Mouse (Mus musculus) liver, adult 2 months (tissue): ENCODE data around the gene Nebl. TPM values are rescaled to one million over a fixed set of nuclear protein-coding genes. Genes with fewer than 3 reads are reported as not detected.
A peak's percentile ranks its signal among the peaks of the same experiment; 100 is the strongest.

ENCODE experiments used
- DNase-seq: peaks from one replicate; pipeline ENCODE4 v3.0.0-alpha.2; 2011; ENCODE audit warnings: low read depth, low spot score; ENCODE audit errors: extremely low read depth
- H3K27ac ChIP-seq: fragments of 200-500 bp; replicated peaks from 2 replicates; pipeline ENCODE4 v1.5.1; 2012; ENCODE audit warnings: low read depth, mild to moderate bottlenecking, control low read depth, inconsistent platforms, low read length; ENCODE audit not compliant: insufficient read depth
- H3K27me3 ChIP-seq: fragments of 200-500 bp; 2 replicates; pipeline ENCODE4 v1.6.1; 2012; ENCODE audit warnings: mild to moderate bottlenecking, moderate library complexity, low read length, inconsistent platforms; ENCODE audit not compliant: control insufficient read depth, insufficient read depth
- H3K36me3 ChIP-seq: fragments of 200-500 bp; 2 replicates; pipeline ENCODE4 v1.6.1; 2012; ENCODE audit warnings: low read length, inconsistent platforms; ENCODE audit not compliant: control insufficient read depth, insufficient read depth
- H3K4me1 ChIP-seq: fragments of 200-500 bp; 2 replicates; pipeline ENCODE4 v1.6.1; 2011; ENCODE audit warnings: low read length; ENCODE audit not compliant: control insufficient read depth, insufficient read depth
- H3K4me3 ChIP-seq: fragments of 200-500 bp; 2 replicates; pipeline ENCODE4 v1.5.1; 2011; ENCODE audit warnings: low read depth, mild to moderate bottlenecking, control low read depth, low read length, moderate library complexity; ENCODE audit not compliant: insufficient read depth
- H3K79me2 ChIP-seq: fragments of 200-500 bp; 2 replicates; pipeline ENCODE4 v1.6.1; 2012; ENCODE audit warnings: inconsistent platforms, mild to moderate bottlenecking, low read length, moderate library complexity; ENCODE audit not compliant: control insufficient read depth, insufficient read depth
- H3K9ac ChIP-seq: fragments of 200-500 bp; 2 replicates; pipeline ENCODE4 v1.6.1; 2012; ENCODE audit warnings: low read depth, mild to moderate bottlenecking, control low read depth, inconsistent platforms, low read length
- CTCF ChIP-seq: fragments of 200-500 bp; IDR thresholded peaks from 2 replicates; pipeline ENCODE4 v1.5.1; 2011; ENCODE audit warnings: low read depth, low read length, control low read depth
- POLR2A ChIP-seq: fragments of 200-500 bp; IDR thresholded peaks from 2 replicates; pipeline ENCODE4 v1.6.1; 2011; ENCODE audit warnings: low read length, control low read depth; ENCODE audit not compliant: insufficient read depth; ENCODE audit errors: extremely low read depth
- WGBS: fragments of 180-500 bp; shearing (Covaris S2); methylation state at CpG from one replicate; pipeline ENCODE4 v1.1.7; 2018; 5-methylcytosine and 5-hydroxymethylcytosine counted together
- polyA plus RNA-seq: library from polyadenylated mRNA; depleted of rRNA; stranded (reverse); fragments of >200 nt; gene quantifications from 2 replicates; pipeline ENCODE4 v1.2.3, GENCODE M21; 2012
- total RNA-seq: library from RNA; depleted of rRNA; stranded (reverse); fragments of >200 nt; gene quantifications from 2 replicates; pipeline ENCODE4 v1.2.3, GENCODE M21; 2014

Nebl gene
- total and polyA plus RNA-seq, 2 experiments = 0.02 to 0.28 TPM

GRCm38 (mm10) chr2:17599860-17600259 is 131.4 kb downstream of the Nebl start:
- TF ChIP-seq POLR2A = no peak
- TF ChIP-seq CTCF = no peak
- Histone ChIP-seq H3K79me2 (no peaks in the 10 kb centered on the region), H3K4me3 (no peak overlapping the region), H3K4me1 (no peaks in the 10 kb centered on the region), H3K27ac (no peak overlapping the region), H3K36me3 (no peaks in the 10 kb centered on the region), H3K27me3 (no peaks in the 10 kb centered on the region), H3K9ac (no peak overlapping the region)
- DNase-seq = peak; percentile 11
- 45% methylated on average over 4 of the region's 4 CpGs for WGBS

- Histone ChIP-seq H3K4me1 (no peaks in the 10 kb centered on the region), H3K27me3 (no peaks in the 10 kb centered on the region), H3K79me2 (no peaks in the 10 kb centered on the region), H3K9ac (no peak overlapping the region), H3K36me3 (no peaks in the 10 kb centered on the region), H3K27ac (no peak overlapping the region), H3K4me3 (no peak overlapping the region)
- 60% methylated on average over 2 of the region's 2 CpGs for WGBS
- no peak for DNase-seq
- no peak for TF ChIP-seq POLR2A
- no peak for TF ChIP-seq CTCF
Observed at GRCm38 (mm10) chr2:17597932-17598331, 133.3 kb downstream of the Nebl start.

GRCm38 (mm10) chr2:17589669-17590068 is 141.6 kb downstream of the Nebl start:
- WGBS = 34% methylated on average over 3 of the region's 3 CpGs
- no peaks in the 10 kb centered on the region for H3K36me3 ChIP-seq
- H3K4me1 ChIP-seq = peaks cover 6% of the 10 kb centered on the region; the same call in 1 of the 2 replicates
- H3K79me2 ChIP-seq = no peaks in the 10 kb centered on the region
- no peak overlapping the region for H3K9ac ChIP-seq
- DNase-seq = peak; percentile 96
- H3K27ac ChIP-seq = no peak overlapping the region
- H3K27me3 ChIP-seq = no peaks in the 10 kb centered on the region
- TF ChIP-seq CTCF (no peak), POLR2A (no peak)
- H3K4me3 ChIP-seq = no peak overlapping the region

- Histone ChIP-seq H3K4me3 (no peak overlapping the region), H3K36me3 (no peaks in the 10 kb centered on the region), H3K79me2 (no peaks in the 10 kb centered on the region), H3K4me1 (peaks cover 6% of the 10 kb centered on the region; the same call in 1 of the 2 replicates), H3K27me3 (no peaks in the 10 kb centered on the region), H3K9ac (no peak overlapping the region), H3K27ac (no peak overlapping the region)
- 89% methylated on average over 6 of the region's 6 CpGs for WGBS
- no peak for DNase-seq
- TF ChIP-seq POLR2A = no peak
- TF ChIP-seq CTCF = no peak
Observed at GRCm38 (mm10) chr2:17585329-17585992, 145.8 kb downstream of the Nebl start.

- no peak for DNase-seq
- Histone ChIP-seq H3K36me3 (no peaks in the 10 kb centered on the region), H3K4me1 (no peaks in the 10 kb centered on the region), H3K79me2 (no peaks in the 10 kb centered on the region), H3K27me3 (no peaks in the 10 kb centered on the region), H3K27ac (no peak overlapping the region), H3K9ac (no peak overlapping the region), H3K4me3 (no peak overlapping the region)
- 61% methylated on average over 3 of the region's 3 CpGs for WGBS
- TF ChIP-seq CTCF = no peak
- no peak for TF ChIP-seq POLR2A
Observed at GRCm38 (mm10) chr2:17575648-17576047, 155.6 kb downstream of the Nebl start.

GRCm38 (mm10) chr2:17571716-17572115 is 159.5 kb downstream of the Nebl start:
- no peak overlapping the region for H3K4me3 ChIP-seq
- TF ChIP-seq POLR2A = no peak
- no peak for TF ChIP-seq CTCF
- H3K4me1 ChIP-seq = no peaks in the 10 kb centered on the region
- DNase-seq = no peak
- no peaks in the 10 kb centered on the region for H3K36me3 ChIP-seq
- 48% methylated on average over 2 of the region's 2 CpGs for WGBS
- H3K27me3 ChIP-seq = no peaks in the 10 kb centered on the region
- H3K9ac ChIP-seq = no peak overlapping the region
- H3K79me2 ChIP-seq = no peaks in the 10 kb centered on the region
- no peak overlapping the region for H3K27ac ChIP-seq
